Mouse (Mus musculus) forelimb bud, embryonic 11.5 days (tissue): ENCODE results near the gene Tex22.

Source experiments
- DNase-seq: peaks from one replicate; pipeline ENCODE4 v3.0.0-alpha.2; 2012; ENCODE audit warnings: low read depth, low spot score

Tex22 gene

GRCm38 (mm10) chr12:113137260-113138213 is 63.2 kb downstream of the Tex22 start:
- DNase-seq, result no peak

- DNase-seq, result no peak
Measured at GRCm38 (mm10) chr12:113138291-113138690, 64.0 kb downstream of the Tex22 start.
